Comparison of ENCODE assay signal across 13 mouse cellular contexts in the genomic region with DNA sequence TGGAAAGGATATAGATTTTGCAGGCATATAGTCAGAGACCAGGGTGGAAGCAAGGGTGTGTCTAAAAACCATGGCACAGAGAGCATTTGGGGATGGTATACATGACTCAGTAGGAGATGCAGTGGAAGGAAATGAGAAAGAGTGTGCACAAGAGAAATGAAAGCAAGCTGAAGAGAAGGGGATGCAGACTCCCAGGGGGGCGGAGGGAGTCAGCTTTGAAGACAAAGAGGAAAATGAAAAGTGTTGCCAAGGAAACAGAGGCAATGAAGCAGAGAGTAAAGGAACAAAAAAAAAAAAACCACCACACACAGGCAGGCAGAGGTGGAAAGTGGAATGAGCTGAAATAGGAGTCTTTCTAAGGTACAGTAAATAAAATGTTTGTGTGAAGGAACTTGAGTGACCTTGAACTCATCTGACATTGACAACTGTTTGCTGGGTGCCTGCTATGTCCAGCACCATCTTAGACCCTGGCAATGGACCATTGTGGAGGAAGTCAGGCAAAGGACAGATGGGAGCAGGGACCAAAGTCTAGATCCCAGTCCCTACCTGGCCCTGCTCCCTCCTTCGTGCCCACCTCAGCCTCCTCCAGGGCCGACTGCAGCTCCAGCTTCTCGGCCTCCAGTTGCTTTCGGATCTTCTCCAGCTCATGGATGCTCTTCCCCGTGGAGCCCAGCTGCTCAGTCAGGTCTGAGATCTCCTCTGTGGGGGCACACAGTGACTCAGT. TPM values are rescaled to one million over a fixed set of nuclear protein-coding genes. Genes with fewer than 3 reads are reported as not detected.
DNase-seq lines count a peak whose midpoint lies in the region; ATAC-seq lines count a peak whose summit lies in the region.
"Had no signal": no experiment of that assay in that cellular context is flagged by ENCODE, and none has a peak within 500 bp of the region (broad histone marks: within the 10 kb centered on the region; RNA-seq: fewer than 3 reads in every experiment).

No protein-coding gene starts in this region.

- no peak for ATAC-seq in CD4-positive, CD25-positive, alpha-beta regulatory T cell, adult 4 months

- DNase-seq in adrenal gland, postnatal 14 days, result peak; percentile 1
- no peak for DNase-seq in adrenal gland, adult 8-10 months
- DNase-seq in layer of hippocampus, adult 9-11 months, result peak; percentile 40
- no peak for DNase-seq in layer of hippocampus, adult 11-12 months (ENCODE audit: low spot score)
- DNase-seq in left cerebral cortex, postnatal 4 days, result peak; percentile 29
- DNase-seq in right cerebral cortex, postnatal 14 days, result peak; percentile 38
- DNase-seq in natural killer cell, adult 2 months (ENCODE audit: low spot score in 2 of 2), result no peak
- DNase-seq: lung, embryonic 14.5 days had no signal

- intact Hi-C loops in left cerebral cortex, postnatal 4 days (cut with DNase I), result no loop called here

RNA-seq across cellular contexts. Expression of gene Gm17428, which starts 2.5 kb away (rescaled TPM):
- total RNA-seq in adrenal gland, postnatal 14 days (2021), result not detected in 2 replicates
- not detected for total RNA-seq in adrenal gland, adult 8-10 months (2022)
- total RNA-seq in left cerebral cortex, postnatal 4 days (2021), result not detected
- polyA plus RNA-seq in CD4-positive, CD25-positive, alpha-beta regulatory T cell, adult 4 months (2017; shearing (Covaris generic)), result not detected
- total RNA-seq: gastrocnemius, adult 18-20 months had no signal
- polyA plus RNA-seq: embryonic facial prominence, embryonic 10.5 days; kidney, embryonic 16.5 days; limb, embryonic 10.5 days; lung, embryonic 14.5 days had no signal

RNA-seq across cellular contexts. Expression of gene Myh6, which starts 7.5 kb away (rescaled TPM):
- total RNA-seq in adrenal gland, postnatal 14 days (2021), result 0.22 TPM in 1 of 2 replicates, not detected in the other
- not detected for total RNA-seq in adrenal gland, adult 8-10 months (2022)
- 1 to 10 TPM; 2.7 TPM for total RNA-seq in left cerebral cortex, postnatal 4 days (2021)
- not detected for polyA plus RNA-seq in CD4-positive, CD25-positive, alpha-beta regulatory T cell, adult 4 months (2017; shearing (Covaris generic))

RNA-seq across cellular contexts. Expression of gene Myh7, which starts 20.2 kb away (rescaled TPM):
- total RNA-seq in adrenal gland, postnatal 14 days (2021), result 0.11 TPM in 1 of 2 replicates, not detected in the other
- not detected for total RNA-seq in adrenal gland, adult 8-10 months (2022)
- 1 to 10 TPM; 3.9 to 5.5 TPM for total RNA-seq in left cerebral cortex, postnatal 4 days (2021)
- not detected for polyA plus RNA-seq in CD4-positive, CD25-positive, alpha-beta regulatory T cell, adult 4 months (2017; shearing (Covaris generic))

RNA-seq across cellular contexts. Expression of gene Cmtm5, which starts 38.2 kb away (rescaled TPM):
- 1.6 and 1.9 TPM in 2 replicates for total RNA-seq in adrenal gland, postnatal 14 days (2021)
- under 1 TPM; 0.42 to 0.67 (median 0.60) TPM for total RNA-seq in adrenal gland, adult 8-10 months (2022)
- 10 to 100 TPM in 1 of 2 experiments, 1 to 10 TPM in 1; 7.5 to 11.1 TPM for total RNA-seq in left cerebral cortex, postnatal 4 days (2021)
- not detected for polyA plus RNA-seq in CD4-positive, CD25-positive, alpha-beta regulatory T cell, adult 4 months (2017; shearing (Covaris generic))

RNA-seq across cellular contexts. Expression of gene Ngdn, which starts 41.0 kb away (rescaled TPM):
- 34.5 and 39.2 TPM in 2 replicates for total RNA-seq in adrenal gland, postnatal 14 days (2021)
- total RNA-seq in adrenal gland, adult 8-10 months (2022), result 10 to 100 TPM; 35.3 to 44.0 (median 39.4) TPM
- 10 to 100 TPM; 26.3 to 29.0 TPM for total RNA-seq in left cerebral cortex, postnatal 4 days (2021)
- polyA plus RNA-seq in CD4-positive, CD25-positive, alpha-beta regulatory T cell, adult 4 months (2017; shearing (Covaris generic)), result 100 to 1,000 TPM; 181 to 192 TPM

Comparison
In these comparisons a context has a peak if more than half of its experiments do, and no peak if none do; other contexts are left out.
1. DNase-seq: peak in adrenal gland, postnatal 14 days (single experiment), layer of hippocampus, adult 9-11 months (single experiment), left cerebral cortex, postnatal 4 days (single experiment) and right cerebral cortex, postnatal 14 days (single experiment); none in adrenal gland, adult 8-10 months (single experiment), layer of hippocampus, adult 11-12 months (single experiment) and natural killer cell, adult 2 months (0 of 2).